Mouse (Mus musculus) stomach, postnatal 0 days (tissue): ENCODE measurements at regions not wholly inside any gene's neighbourhood (a gene's known extent, or its start where the extent isn't known, plus 50 kb on each side); places are given as distances from the start of the nearest gene placed in this dataset.

Experiments used
- CTCF ChIP-seq: IDR thresholded peaks from 2 replicates; pipeline ENCODE4 v1.5.1; 2016; ENCODE audit warnings: antibody characterized with exemption, low read depth, mild to moderate bottlenecking, moderate library complexity
- EP300 ChIP-seq: optimal IDR thresholded peaks from 2 replicates; pipeline ENCODE3; 2016; ENCODE audit warnings: antibody characterized with exemption

DNA sequence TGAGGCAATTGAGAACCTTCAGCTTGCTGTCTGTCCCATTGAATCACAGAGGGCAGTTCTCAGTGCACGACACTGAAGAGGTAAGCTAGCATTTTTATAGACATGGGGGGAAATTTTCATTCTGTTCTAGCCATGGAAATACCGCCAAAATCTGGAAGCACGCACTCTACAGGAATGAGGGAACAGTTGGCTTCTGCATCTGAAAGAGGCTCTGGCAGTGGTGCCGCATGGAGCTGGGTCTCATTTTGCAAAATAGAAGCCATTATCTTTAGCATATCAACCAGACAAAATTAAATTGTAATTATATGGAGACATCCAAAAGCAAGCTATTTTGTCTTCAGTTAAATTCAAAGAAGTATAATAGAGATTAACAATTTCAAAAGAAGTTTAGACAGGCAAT is 399.7 kb downstream of the Nova1 start:
- TF ChIP-seq CTCF, result no peak
- TF ChIP-seq EP300, result no peak
